Mouse (Mus musculus): ENCODE measurements around the gene Car1.

GRCm38 (mm10) chr3:14764755-14765566, 43.2 kb downstream of the Car1 start:
- TF ChIP-seq POLR2A (IDR thresholded peaks at IDR 0.05; ENCODE audit: low read depth, low read length), result no peak
- TF ChIP-seq CTCF (IDR thresholded peaks at IDR 0.05; ENCODE audit: extremely low read depth, insufficient read depth, insufficient read length, insufficient replicate concordance), result no peak

Data from spleen, adult 2 months (tissue).